14 mouse cellular contexts compared by ENCODE assay signal in the genomic region with DNA sequence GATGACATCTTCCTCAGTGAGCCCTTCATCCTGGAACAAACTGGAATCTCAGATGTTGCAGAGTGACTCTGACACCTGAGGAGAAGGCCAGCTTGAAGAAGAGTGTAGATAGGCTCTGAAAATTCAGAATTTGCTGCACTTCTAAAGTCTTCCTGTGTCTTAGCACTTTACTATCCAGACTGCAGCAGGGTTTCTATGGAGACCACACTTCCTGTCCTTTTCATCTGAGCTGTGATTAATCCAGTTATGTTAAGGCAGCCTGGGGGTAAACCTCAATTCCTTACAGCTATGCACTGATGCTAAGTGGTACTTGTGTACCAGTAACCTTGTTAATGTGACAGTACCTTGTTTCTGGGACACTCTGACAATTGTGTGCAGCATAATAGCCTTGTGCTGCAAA.
DNase-seq lines count a peak whose midpoint lies in the region; ATAC-seq and TF ChIP-seq lines count a peak whose summit lies in the region.
"Had no signal": no experiment of that assay in that cellular context is flagged by ENCODE, and none has a peak within 500 bp of the region (broad histone marks: within the 10 kb centered on the region; RNA-seq: fewer than 3 reads in every experiment).

No protein-coding gene starts in this region.

- TF ChIP-seq CTCF in Patski (IDR thresholded peaks at IDR 0.05): no peak

- POLR2A ChIA-PET in Patski (lab: Charles Lee): interaction anchor here (0.6 kb wide), 1 partner anchor 14 kb away, joined by 3 read pairs; no protein-coding TSS in a partner anchor

- H3K4me3 ChIP-seq in heart, embryonic 10.5 days: no peak overlapping the region
- no peak overlapping the region for H3K4me3 ChIP-seq in midbrain, embryonic 16.5 days (ENCODE audit: low read depth, low read length)
- H3K4me3 ChIP-seq in midbrain, embryonic 11.5 days (ENCODE audit: low read depth, low read length): no peak overlapping the region
- no peak overlapping the region for H3K4me3 ChIP-seq in kidney, embryonic 14.5 days (ENCODE audit: low read length)
- H3K4me3 ChIP-seq: gastrocnemius, adult 2 months; megakaryocyte, embryonic 14.5 days had no signal

- CTCF ChIA-PET in Patski (lab: Charles Lee): no interaction called here

- DNase-seq in heart, adult 11 months: peak; percentile 2
- no peak for DNase-seq in heart, embryonic 10.5 days (ENCODE audit: low spot score)
- DNase-seq in midbrain, embryonic 11.5 days (ENCODE audit: low spot score, missing footprints): no peak
- DNase-seq in Patski (ENCODE audit: low read depth, low spot score): peak; percentile 12
- DNase-seq: cerebellum, adult 8-10 months; gastrocnemius, adult 2 months; kidney, postnatal 25 days had no signal

- no peaks in the 10 kb centered on the region for H3K36me3 ChIP-seq in heart, embryonic 10.5 days
- H3K36me3 ChIP-seq in midbrain, embryonic 16.5 days (ENCODE audit: control insufficient read depth, insufficient read depth, low read length): no peaks in the 10 kb centered on the region
- H3K36me3 ChIP-seq in midbrain, embryonic 11.5 days (ENCODE audit: control insufficient read depth, insufficient read depth, low read length): no peaks in the 10 kb centered on the region
- no peaks in the 10 kb centered on the region for H3K36me3 ChIP-seq in kidney, embryonic 14.5 days (ENCODE audit: control insufficient read depth, insufficient read depth, low read length)

- no peaks in the 10 kb centered on the region for H3K9me3 ChIP-seq in heart, embryonic 10.5 days
- H3K9me3 ChIP-seq in midbrain, embryonic 16.5 days (replicated peaks; ENCODE audit: control insufficient read depth, low read length, poor library complexity, severe bottlenecking): no peaks in the 10 kb centered on the region; the same call in 1 of the 2 replicates
- H3K9me3 ChIP-seq in midbrain, embryonic 11.5 days (ENCODE audit: control insufficient read depth, low read length): no peaks in the 10 kb centered on the region
- H3K9me3 ChIP-seq in kidney, embryonic 14.5 days (ENCODE audit: control insufficient read depth, low read length): no peaks in the 10 kb centered on the region
- H3K9me3 ChIP-seq: megakaryocyte, embryonic 14.5 days had no signal

- no peaks in the 10 kb centered on the region for H3K27me3 ChIP-seq in heart, embryonic 10.5 days (ENCODE audit: insufficient read depth, poor library complexity, severe bottlenecking)
- no peaks in the 10 kb centered on the region for H3K27me3 ChIP-seq in midbrain, embryonic 16.5 days (ENCODE audit: control insufficient read depth, insufficient read depth, low read depth, low read length)
- H3K27me3 ChIP-seq in midbrain, embryonic 11.5 days (ENCODE audit: control insufficient read depth, insufficient read depth, low read length): no peaks in the 10 kb centered on the region
- H3K27me3 ChIP-seq in Patski: peaks cover 20% of the 10 kb centered on the region
- no peaks in the 10 kb centered on the region for H3K27me3 ChIP-seq in kidney, embryonic 14.5 days (ENCODE audit: control insufficient read depth, insufficient read depth, low read length)
- H3K27me3 ChIP-seq: CH12.LX; megakaryocyte, embryonic 14.5 days had no signal

- ATAC-seq in midbrain, embryonic 16.5 days: peak; percentile 67
- no peak for ATAC-seq in midbrain, embryonic 11.5 days (ENCODE audit: low FRiP score)
- no peak for ATAC-seq in Patski
- ATAC-seq in inflammation-experienced regulatory T-cells, adult 6 months: peak; percentile 97
- no peak for ATAC-seq in kidney, embryonic 14.5 days (ENCODE audit: low FRiP score, low TSS enrichment)
- ATAC-seq: lung, postnatal 0 days had no signal

- 0 out of 2 replicates have a peak, but pooled peaks cover 5% of the 10 kb centered on the region for H3K4me1 ChIP-seq in heart, embryonic 10.5 days
- no peaks in the 10 kb centered on the region; the same call in 1 of the 2 replicates for H3K4me1 ChIP-seq in midbrain, embryonic 16.5 days (ENCODE audit: control insufficient read depth, insufficient read depth, low read length)
- no peaks in the 10 kb centered on the region for H3K4me1 ChIP-seq in midbrain, embryonic 11.5 days (ENCODE audit: control insufficient read depth, insufficient read depth, low read length)
- no peaks in the 10 kb centered on the region for H3K4me1 ChIP-seq in kidney, embryonic 14.5 days (ENCODE audit: control insufficient read depth, insufficient read depth, low read length)

- H3K4me2 ChIP-seq in midbrain, embryonic 16.5 days (ENCODE audit: low read length): no peak overlapping the region
- no peak overlapping the region for H3K4me2 ChIP-seq in midbrain, embryonic 11.5 days
- no peak overlapping the region for H3K4me2 ChIP-seq in kidney, embryonic 14.5 days (replicated peaks; ENCODE audit: low read depth, low read length)
- H3K4me2 ChIP-seq: liver, embryonic 11.5 days had no signal

- in situ Hi-C loops in Patski (cut with MboI; ENCODE audit: low pct_unique_long_range_greater_than_20kb): no loop called here

- no peak overlapping the region for H3K27ac ChIP-seq in heart, embryonic 10.5 days
- no peak overlapping the region for H3K27ac ChIP-seq in midbrain, embryonic 16.5 days (ENCODE audit: low read length)
- no peak overlapping the region for H3K27ac ChIP-seq in midbrain, embryonic 11.5 days (ENCODE audit: low read depth, low read length)
- H3K27ac ChIP-seq in kidney, embryonic 14.5 days (ENCODE audit: low read depth, low read length): no peak overlapping the region
- H3K27ac ChIP-seq: gastrocnemius, adult 2 months had no signal

- H3K9ac ChIP-seq in midbrain, embryonic 16.5 days (ENCODE audit: low read depth, low read length): no peak overlapping the region
- no peak overlapping the region for H3K9ac ChIP-seq in midbrain, embryonic 11.5 days (ENCODE audit: low read length)
- H3K9ac ChIP-seq in kidney, embryonic 14.5 days (ENCODE audit: low read depth, low read length): no peak overlapping the region

Comparison
In these comparisons a context has a peak if more than half of its experiments do, and no peak if none do; other contexts are left out.
1. DNase-seq: peak in heart, adult 11 months (single experiment) and Patski (single experiment); none in heart, embryonic 10.5 days (single experiment) and midbrain, embryonic 11.5 days (single experiment).
2. ATAC-seq: peak in midbrain, embryonic 16.5 days (single experiment) and inflammation-experienced regulatory T-cells, adult 6 months (single experiment); none in midbrain, embryonic 11.5 days (single experiment), Patski (single experiment) and kidney, embryonic 14.5 days (single experiment).